Mouse (Mus musculus) brain, embryonic 14.5 days (tissue): Measurements from ENCODE around the gene Rbbp9. TPM values are rescaled to one million over a fixed set of nuclear protein-coding genes. Genes with fewer than 3 reads are reported as not detected.

ENCODE experiments used
- DNase-seq: peaks from one replicate; pipeline ENCODE4 v3.0.0-alpha.2; 2011; ENCODE audit warnings: low read depth
- CTCF ChIP-seq: fragments of 200-500 bp; IDR thresholded peaks from 2 replicates; pipeline ENCODE4 v1.5.1; 2012; ENCODE audit warnings: inconsistent platforms, mild to moderate bottlenecking, moderate library complexity, borderline replicate concordance; ENCODE audit not compliant: insufficient read depth, insufficient read length; ENCODE audit errors: extremely low read depth
- POLR2A ChIP-seq: fragments of 200-500 bp; IDR thresholded peaks from 2 replicates; pipeline ENCODE4 v1.6.1; 2012; ENCODE audit warnings: mild to moderate bottlenecking, inconsistent platforms, borderline replicate concordance; ENCODE audit not compliant: poor library complexity, insufficient read depth, insufficient read length, severe bottlenecking; ENCODE audit errors: extremely low read depth
- polyA plus RNA-seq: library from polyadenylated mRNA; depleted of rRNA; stranded (reverse); fragments of >200 nt; gene quantifications from 2 replicates; pipeline ENCODE4 v1.2.3, GENCODE M21; 2012

The Rbbp9 gene
- polyA plus RNA-seq, 1 experiment: 32.2 TPM

- TF ChIP-seq CTCF: no peak
- no peak for TF ChIP-seq POLR2A
- no peak for DNase-seq
Observed at GRCm38 (mm10) chr2:144545481-144545880, 5.2 kb downstream of the Rbbp9 start.

- no peak for DNase-seq
- TF ChIP-seq POLR2A (no peak), CTCF (no peak)
Observed at GRCm38 (mm10) chr2:144545061-144545460, 5.6 kb downstream of the Rbbp9 start.

GRCm38 (mm10) chr2:144544630-144545029, 6.0 kb downstream of the Rbbp9 start:
- TF ChIP-seq POLR2A (no peak), CTCF (no peak)
- DNase-seq: no peak

- no peak for TF ChIP-seq POLR2A
- no peak for TF ChIP-seq CTCF
- no peak for DNase-seq
Observed at GRCm38 (mm10) chr2:144543670-144544069, 7.0 kb downstream of the Rbbp9 start.

- peak; percentile 3 for DNase-seq
Observed at GRCm38 (mm10) chr2:144541246-144541645, 9.4 kb downstream of the Rbbp9 start.

GRCm38 (mm10) chr2:144537123-144537522, 13.5 kb downstream of the Rbbp9 start:
- no peak for DNase-seq
- TF ChIP-seq POLR2A (no peak), CTCF (no peak)

More at GRCm38 (mm10) chr2:144541246-144541645, 9.4 kb downstream of the Rbbp9 start:
- TF ChIP-seq CTCF (no peak; the same call in 1 of the 2 replicates), POLR2A (no peak)

- TF ChIP-seq POLR2A: no peak
- TF ChIP-seq CTCF: no peak
- DNase-seq: no peak
Observed at GRCm38 (mm10) chr2:144527821-144528174, 22.9 kb downstream of the Rbbp9 start.

GRCm38 (mm10) chr2:144526981-144527820, 23.5 kb downstream of the Rbbp9 start, which contains the start of the genes Dzank1 and Polr3f:
Dzank1 (minus strand) TSS chr2:144527414.
Polr3f (plus strand) TSS chr2:144527718.
- DNase-seq: peak; percentile 99
- TF ChIP-seq CTCF (no peak), POLR2A (peak; percentile 36; the same call in 1 of the 2 replicates)

GRCm38 (mm10) chr2:144525856-144526255, 24.8 kb downstream of the Rbbp9 start:
- DNase-seq: peak; percentile 23
- TF ChIP-seq POLR2A (no peak), CTCF (no peak)

- TF ChIP-seq POLR2A: no peak
- no peak for TF ChIP-seq CTCF
- no peak for DNase-seq
Observed at GRCm38 (mm10) chr2:144519772-144520171, 30.9 kb downstream of the Rbbp9 start.

- TF ChIP-seq POLR2A: no peak
- no peak for TF ChIP-seq CTCF
- DNase-seq: no peak
Observed at GRCm38 (mm10) chr2:144514619-144515018, 36.0 kb downstream of the Rbbp9 start.

GRCm38 (mm10) chr2:144502134-144502533, 48.5 kb downstream of the Rbbp9 start:
- TF ChIP-seq POLR2A: no peak
- no peak for TF ChIP-seq CTCF

More at GRCm38 (mm10) chr2:144502134-144502533, 48.5 kb downstream of the Rbbp9 start:
- DNase-seq: peak; percentile 14
